Mouse (Mus musculus) lung, postnatal 4 days (tissue): Measurements from ENCODE around the gene Bcl2l1.

ENCODE experiments used
- DNase-seq, 2 experiments: peaks; one replicate each; pipeline ENCODE4 v3.0.0; 2021

Gene Bcl2l1

GRCm38 (mm10) chr2:152767618-152768271, 63.8 kb downstream of the Bcl2l1 start:
- DNase-seq, result peak in 1 of 2 experiments; percentile 77

DNA sequence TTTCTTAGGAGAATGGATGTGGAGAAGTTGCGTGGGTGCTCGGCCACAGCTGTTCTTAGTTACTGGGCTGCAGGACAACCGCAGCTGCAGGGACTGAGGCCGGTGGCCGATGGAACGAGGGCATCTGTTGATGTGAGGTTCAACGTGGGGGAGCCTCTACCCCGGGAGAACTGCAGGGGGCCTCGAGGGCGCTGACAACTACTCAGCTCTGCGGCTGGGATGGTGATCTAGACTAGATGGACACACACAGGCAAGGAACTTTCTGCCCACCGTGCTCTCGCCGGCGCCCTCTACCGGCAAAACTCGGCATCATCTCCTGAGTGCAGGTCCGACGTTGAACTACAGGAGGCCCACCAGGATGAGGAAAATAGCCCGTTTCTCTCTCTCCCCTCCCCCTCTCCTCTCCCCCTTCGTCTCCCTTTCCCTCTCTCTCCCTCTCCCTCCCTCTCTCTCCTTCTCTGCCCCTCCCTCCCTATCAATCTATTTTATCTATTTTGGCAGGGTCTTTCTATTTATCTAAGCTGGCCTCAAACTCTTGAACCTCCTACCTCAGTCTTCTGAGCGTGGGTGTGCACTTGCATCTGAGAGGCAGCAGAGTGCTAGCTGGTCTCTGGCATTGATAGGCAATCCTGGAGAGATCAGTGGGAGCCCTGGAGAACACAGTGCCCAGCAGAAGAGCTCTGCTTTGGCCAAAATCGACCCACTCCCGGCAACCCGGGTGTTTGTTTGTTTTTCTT, 65.0 kb downstream of the Bcl2l1 start:
- peak; percentile 93 to 97 for DNase-seq

DNA sequence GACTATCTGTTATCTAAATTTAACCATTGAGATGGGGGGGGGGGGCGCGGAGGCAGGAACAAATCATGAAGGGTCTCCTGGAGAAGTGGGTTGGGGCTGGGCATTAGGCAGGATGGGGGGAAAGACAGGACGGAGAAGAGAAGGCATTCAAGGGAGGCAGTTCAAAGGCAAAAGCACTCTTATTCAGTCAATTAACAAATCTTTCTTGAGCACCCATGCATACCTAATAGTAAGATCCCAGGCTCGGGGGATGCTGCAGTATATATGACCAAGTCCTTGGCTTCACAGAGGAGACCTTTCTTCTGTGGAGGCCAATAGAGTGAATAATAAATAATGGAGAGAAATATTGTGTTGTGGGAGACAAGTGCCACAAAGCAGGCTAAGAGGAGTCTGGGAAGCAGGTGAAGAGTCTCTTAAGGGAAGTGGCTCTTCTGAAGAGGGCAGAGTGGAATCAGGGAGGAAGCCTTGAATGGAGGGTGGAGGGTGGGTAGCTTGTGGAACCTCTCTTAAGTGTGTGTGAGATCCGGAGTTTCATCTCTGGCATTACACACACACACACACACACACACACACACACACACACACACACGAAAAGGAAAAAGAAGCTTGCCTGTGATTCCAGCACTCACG, 66.4 kb downstream of the Bcl2l1 start:
- peak; percentile 42 to 56 for DNase-seq

DNA sequence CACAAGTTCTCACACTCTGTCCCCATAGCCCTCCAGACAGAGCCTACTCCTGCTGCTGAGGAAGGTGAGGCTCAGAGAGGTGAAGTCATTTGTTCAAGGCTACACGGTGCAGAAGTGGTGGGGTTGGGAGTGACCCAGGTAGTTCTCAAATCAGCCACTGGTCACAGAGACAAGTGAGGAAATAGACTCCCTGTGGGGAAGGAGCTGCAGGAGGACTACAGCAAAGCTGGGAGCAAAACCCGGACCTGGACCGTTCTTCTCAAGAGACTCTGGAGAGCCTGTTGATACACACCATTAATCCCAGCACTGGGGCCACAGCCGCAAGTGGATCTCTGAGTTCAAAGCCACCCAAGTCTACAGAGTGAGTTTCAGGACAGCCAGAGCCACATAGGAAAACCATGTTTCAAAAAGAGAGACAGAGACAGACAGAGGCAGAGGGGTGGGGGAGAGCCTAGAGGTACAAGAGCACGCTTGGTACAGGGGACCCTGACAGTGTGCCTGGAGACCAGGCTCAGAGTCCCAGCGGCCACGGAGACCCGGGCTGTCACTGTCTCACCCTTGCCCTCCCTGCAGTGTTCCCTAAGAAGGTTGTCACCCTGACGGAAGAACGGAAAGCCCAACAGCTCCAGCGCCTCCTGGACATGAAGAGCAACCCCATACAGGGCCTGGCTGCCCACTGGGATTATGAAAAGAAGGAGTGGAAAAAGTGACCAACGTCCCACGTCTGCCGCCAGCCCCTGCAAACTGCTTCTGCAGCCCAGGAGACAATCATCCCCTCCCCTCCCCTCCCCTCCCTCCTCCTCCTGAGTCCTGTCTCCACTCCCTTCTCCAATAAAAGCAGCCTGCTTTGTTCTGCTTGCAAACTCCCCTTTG, 67.1 kb downstream of the Bcl2l1 start:
- peak; percentile 48 to 61 for DNase-seq

GRCm38 (mm10) chr2:152763310-152763709, 68.2 kb downstream of the Bcl2l1 start:
- DNase-seq, result no peak

- DNase-seq, result no peak
Observed at GRCm38 (mm10) chr2:152758351-152758750, 73.2 kb downstream of the Bcl2l1 start.

DNA sequence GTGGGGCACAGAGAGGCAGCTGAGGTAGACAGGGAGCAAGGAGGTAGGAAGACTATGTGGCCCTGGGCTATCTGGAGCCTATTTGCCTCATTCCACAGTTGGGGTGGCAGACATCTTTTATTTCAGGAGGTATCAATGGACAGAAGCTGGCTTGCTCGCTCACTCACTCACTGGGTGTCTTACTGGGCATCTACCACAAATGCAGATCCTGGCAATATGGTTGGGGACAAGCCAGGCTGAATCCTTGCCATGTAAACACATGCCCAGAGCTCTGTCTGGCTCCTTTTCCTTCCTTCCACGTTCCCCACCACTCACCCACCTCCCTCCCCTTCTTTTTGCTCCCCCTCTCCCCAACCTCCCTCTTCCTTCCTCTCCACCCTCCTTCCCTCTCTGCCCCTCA, 74.0 kb downstream of the Bcl2l1 start:
- no peak for DNase-seq

- no peak for DNase-seq
Observed at GRCm38 (mm10) chr2:152756474-152757393, 74.8 kb downstream of the Bcl2l1 start.

DNA sequence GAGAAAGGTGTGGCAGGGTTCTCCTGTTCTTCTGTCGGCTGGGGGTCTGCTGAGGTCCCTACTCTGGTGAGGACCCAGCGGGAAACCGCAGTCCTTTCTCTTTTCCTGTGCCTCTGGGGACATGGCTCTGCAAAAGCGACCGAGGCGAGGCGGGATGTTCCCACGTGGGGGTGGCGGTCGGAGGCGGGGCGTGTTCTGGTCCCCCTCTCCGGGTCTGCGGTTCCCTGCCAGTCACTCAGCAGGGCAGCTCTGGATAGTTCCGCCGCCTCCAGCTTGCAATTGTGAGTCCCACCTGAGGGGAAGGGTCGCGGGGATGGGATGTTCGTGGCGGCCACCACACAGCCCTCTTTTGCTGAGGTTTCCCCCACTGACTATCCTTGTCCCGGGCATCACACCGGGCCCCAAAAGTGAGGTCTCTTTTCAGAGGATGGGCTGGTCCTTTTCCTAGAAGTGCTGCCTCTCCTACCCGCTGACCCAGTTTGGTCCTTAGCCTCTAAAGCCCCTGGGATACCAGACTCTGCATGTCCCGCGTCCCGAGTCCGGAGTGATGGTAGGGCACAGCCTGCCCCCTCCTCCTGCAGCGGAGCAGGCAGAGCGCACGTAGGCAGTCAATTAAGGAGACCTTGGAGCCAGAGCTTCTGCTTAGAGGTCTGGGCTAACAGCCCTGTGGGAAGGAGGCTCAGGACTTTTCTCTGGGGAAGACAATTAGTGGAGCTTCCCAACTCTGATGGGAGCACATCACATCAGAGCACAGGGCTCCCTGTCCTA, 77.4 kb downstream of the Bcl2l1 start, which contains the start of gene Cox4i2:
Gene Cox4i2 (plus strand): TSS at position 230 of the 768 bp plus-strand sequence.
- DNase-seq, result peak; percentile 51 to 63

DNA sequence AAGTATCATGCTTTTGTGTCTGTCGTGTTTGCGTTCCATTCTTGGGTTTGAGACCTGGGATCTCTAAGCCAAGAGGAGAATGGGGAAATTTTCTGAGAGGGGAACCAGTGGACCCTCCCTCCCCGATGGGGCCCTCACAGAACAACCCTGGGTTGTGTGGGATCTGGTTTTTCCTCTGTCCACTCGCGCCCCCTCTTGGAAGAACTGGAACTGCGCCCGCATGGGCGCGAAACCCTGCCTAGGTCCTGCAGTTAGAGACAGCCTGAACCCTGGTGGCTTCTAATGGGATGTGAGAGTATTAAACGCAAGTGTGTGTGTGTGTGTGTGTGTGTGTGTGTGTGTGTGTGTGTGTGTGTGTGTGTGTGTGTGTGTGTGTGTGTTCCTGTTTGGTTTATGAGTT, 89.1 kb downstream of the Bcl2l1 start:
- peak; percentile 86 to 93 for DNase-seq

- peak; percentile 93 to 94 for DNase-seq
Observed at GRCm38 (mm10) chr2:152741153-152742041, 90.1 kb downstream of the Bcl2l1 start.

- no peak for DNase-seq
Observed at GRCm38 (mm10) chr2:152740490-152740889, 91.0 kb downstream of the Bcl2l1 start.

DNA sequence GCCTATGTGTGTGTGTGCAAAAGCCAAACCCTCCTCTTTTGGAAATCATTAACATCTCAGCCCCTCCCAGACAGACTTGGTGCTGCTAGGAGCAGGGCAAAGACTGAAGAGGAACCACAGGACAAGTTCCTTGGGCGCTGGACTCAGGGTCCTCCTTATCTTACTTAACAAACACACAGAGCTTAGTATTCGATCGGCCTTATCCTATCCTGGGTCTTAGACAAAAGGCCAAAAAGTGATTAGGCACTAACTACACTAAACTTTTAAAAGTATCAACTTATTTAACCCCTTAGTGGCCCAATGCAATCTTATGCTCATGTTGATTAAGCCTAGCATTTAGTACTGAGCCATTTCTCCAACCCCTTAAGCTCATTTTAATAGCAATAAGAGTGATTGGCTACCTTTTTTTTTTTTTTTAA, 91.7 kb downstream of the Bcl2l1 start:
- no peak for DNase-seq

DNA sequence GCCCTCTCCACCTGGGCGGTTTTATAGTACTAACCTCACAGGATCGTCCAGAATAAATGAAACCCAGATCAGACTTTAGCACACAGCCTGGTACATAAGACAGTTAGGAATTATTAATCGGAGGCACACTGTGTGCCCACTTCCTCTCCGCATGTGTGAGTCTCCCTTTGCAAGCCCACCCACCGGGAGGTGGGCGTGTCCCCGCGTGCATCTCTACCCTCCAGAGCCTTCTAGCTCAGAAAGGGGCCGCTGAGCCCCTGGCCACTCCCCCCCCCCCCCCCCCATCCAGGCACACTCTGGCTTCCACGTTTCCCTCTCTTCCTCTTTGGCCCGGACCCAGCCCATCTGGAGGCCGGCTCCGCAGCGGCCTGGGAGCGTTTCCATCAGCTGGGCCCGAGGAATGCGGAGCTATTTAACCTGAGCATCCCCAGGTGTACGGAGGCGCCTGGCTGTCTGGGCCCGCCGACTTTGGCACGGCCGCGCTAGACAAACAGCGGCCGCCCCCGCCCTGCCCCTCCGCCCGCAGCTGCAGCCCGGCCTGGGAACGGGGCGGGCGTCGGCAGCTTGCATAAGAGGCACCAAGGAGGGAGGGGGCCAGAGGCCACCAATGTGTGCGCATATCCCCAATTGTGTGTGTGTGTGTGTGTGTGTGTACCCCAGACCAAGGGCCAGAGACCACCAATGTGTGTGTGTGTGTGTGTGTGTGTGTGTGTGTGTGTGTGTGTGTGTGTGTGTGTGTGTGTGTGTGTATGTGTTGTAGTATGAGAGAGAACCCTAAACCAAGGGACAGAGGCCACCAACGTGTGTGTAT, 92.3 kb downstream of the Bcl2l1 start:
- DNase-seq, result peak; percentile 87 to 94

DNA sequence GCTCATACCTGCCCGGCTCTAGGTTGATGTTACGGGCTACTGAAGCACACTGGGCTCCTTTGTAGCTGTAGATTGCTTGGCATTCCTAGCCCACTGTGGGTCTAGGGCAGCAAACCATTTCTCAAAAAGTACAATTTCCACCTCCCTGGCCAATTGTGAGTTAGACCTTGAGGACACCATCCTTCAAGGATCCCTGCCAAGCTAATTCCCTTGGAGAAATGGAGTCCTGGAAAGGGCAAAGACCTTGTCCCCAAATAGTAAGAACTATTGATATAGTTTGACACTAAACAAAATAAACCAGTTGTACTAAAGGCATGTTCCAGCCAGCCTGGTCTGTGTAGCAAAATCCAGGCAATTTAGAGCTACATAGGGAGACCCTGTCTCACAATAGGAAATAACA, 93.2 kb downstream of the Bcl2l1 start:
- no peak for DNase-seq

DNA sequence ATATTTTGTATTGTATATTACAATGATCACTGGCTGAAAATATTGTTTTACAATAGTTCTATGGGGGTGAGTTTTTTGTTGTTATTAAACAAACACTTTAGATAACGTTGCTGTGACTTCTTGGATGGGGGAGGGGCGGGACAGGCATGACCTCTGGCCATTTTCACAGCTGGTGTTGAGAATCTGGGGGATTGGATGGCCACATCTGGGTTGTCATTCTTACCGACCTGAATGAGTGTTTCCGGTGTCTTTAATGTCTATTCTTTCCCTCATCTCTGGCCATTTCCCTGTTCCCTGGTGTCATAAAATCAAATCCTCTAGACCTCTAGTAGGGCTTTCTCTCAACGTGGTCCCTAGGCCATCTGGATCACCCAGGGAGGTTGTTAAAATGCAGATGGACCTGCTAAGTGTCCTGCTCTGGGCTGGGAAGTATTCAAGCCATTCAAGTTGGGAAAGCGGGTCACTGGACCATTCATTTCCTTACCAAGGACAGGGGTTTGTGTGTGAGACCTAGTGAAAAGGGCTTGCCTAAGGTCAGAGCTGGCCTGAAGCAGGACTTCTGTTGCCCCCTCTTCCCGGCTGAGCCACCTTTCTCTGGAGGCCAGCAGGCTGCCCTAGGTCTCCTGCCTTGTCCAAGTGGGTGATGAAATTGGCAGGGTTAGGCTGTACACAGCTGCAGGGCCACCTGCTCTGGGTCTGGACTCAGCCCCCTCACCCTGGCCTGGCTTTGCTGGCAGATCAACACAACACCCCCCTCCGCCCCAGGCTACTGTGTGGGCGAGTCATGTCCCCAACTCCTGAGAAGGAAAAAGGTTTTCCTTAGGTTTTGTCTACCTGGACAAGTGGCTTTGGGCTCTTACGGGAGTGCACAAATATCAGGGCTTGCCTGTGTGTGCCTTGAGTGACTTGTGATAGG, 94.0 kb downstream of the Bcl2l1 start:
- peak; percentile 54 to 58 for DNase-seq

DNA sequence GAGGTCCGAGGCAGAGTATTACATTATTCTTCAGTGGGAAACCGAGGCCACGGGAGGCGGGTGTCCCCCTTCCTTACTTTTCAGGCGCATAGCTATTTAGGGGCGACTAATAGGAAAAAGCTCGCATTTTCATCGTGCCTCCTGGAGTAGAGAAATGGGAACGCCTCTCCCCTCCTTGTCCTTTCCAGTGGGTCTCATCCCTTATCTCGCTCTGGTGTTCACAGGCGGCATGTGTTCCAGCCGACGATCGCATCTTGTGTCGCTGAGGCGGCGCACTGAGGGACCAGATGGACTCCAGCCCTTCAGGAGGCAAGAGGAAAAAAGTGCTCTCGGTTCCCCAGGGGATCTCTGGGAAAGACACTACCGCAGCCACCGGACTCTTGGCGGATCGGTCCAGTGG, 94.8 kb downstream of the Bcl2l1 start:
- peak; percentile 45 to 49 for DNase-seq

DNA sequence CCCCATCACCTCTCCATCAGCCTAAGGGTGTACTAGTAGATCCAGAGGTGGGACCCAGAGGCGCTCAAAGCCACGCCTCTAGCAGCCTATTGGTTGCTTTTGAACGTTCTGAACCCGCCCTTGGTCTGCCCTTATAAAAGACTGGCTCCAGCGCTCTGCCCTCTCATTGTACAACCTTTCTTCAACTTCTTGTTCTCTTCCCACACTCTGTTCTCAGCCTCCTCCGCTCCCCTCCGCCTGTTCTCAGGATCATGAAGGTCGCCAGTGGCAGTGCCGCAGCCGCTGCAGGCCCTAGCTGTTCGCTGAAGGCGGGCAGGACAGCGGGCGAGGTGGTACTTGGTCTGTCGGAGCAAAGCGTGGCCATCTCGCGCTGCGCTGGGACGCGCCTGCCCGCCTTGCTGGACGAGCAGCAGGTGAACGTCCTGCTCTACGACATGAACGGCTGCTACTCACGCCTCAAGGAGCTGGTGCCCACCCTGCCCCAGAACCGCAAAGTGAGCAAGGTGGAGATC, 95.4 kb downstream of the Bcl2l1 start, which contains the start of gene Id1:
Gene Id1 (plus strand): TSS at position 162 of the 512 bp plus-strand sequence.
- peak; percentile 94 for DNase-seq
